Mouse (Mus musculus) layer of hippocampus, adult 2 months (tissue): ENCODE measurements around the gene Pafah1b3. TPM values are rescaled to one million over a fixed set of nuclear protein-coding genes. Genes with fewer than 3 reads are reported as not detected.

Experiments
- DNase-seq, 2 experiments: peaks; one replicate each; pipeline ENCODE4 v3.0.0; 2022; ENCODE audit warnings: low spot score in 2 of 2
- H3K27ac ChIP-seq: fragments of 200-600 bp; 2 replicates; pipeline ENCODE4 v1.8.1; 2022
- H3K4me3 ChIP-seq: fragments of 200-600 bp; 2 replicates; pipeline ENCODE4 v1.8.1; 2022; ENCODE audit warnings: mild to moderate bottlenecking
- CTCF ChIP-seq: fragments of 200-600 bp; conservative IDR thresholded peaks from 2 replicates; pipeline ENCODE4 v1.8.1; 2022; ENCODE audit warnings: antibody characterized with exemption, mild to moderate bottlenecking, moderate library complexity
- total RNA-seq, 2 experiments: library from RNA; stranded (reverse); gene quantifications; 2 replicates each; pipeline ENCODE4 v1.2.3; 2021

Pafah1b3 gene
- total RNA-seq, 2 experiments from 2014 or later: 16.9 to 21.0 TPM

DNA sequence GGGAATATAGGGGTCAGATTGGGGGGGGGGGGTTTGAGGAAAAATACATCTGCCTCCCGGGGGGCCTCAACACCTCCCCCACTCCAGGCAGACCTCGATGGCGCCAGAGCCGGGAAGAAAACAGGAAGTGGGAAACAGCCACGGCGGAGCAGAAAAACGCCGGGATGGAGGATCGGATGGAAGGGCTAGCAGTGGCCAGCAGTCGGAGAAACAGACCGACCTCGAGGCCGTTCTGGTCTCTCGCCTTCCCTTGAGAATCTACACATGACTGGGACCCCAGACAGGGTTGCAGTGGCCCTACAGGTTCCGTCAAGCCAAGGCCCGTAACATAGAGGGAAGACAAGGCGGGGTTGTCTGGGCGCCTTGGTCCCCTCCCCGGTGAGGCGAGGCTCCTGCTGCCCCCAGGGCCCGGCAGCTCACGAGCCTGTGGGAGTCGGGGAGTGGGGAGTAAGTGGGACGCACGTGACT is 48.9 kb downstream of the Pafah1b3 start:
- TF ChIP-seq CTCF: no peak
- no peak for DNase-seq
- H3K4me3 ChIP-seq: peak overlapping the region; percentile 97
- peak overlapping the region; percentile 99 for H3K27ac ChIP-seq

GRCm38 (mm10) chr7:25248018-25248647 is 49.7 kb downstream of the Pafah1b3 start:
- peak; percentile 80 to 87 for DNase-seq
- peak overlapping the region; percentile 99 for H3K27ac ChIP-seq
- TF ChIP-seq CTCF: no peak
- peak overlapping the region; percentile 97 for H3K4me3 ChIP-seq

- peak overlapping the region; percentile 97 for H3K4me3 ChIP-seq
- peak overlapping the region; percentile 99 for H3K27ac ChIP-seq
- peak in 1 of 2 experiments; percentile 18 for DNase-seq
- TF ChIP-seq CTCF: no peak
Measured at GRCm38 (mm10) chr7:25247498-25247897, 50.3 kb downstream of the Pafah1b3 start.

DNA sequence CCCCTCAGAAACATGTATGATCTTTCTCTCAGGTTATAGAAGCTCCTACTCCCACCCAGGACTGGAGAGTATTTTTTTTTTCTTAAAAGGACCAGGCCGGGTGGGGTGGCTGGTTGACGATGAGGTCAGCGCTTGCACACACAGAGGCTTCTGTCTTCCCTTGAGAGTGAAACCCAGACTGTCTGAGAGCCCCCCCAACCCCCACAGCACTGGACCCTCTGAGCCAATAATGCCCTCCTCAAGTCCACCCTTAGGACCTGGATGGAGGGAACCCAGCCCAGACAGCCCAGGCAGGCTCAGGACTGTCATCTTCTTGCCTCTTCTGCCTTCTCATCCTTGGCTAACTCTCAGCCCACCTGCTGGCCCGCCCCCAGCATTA is 51.0 kb downstream of the Pafah1b3 start:
- Histone ChIP-seq H3K4me3 (peak overlapping the region; percentile 97), H3K27ac (peak overlapping the region; percentile 99)
- no peak for DNase-seq
- no peak for TF ChIP-seq CTCF

- TF ChIP-seq CTCF: no peak
- peak overlapping the region; percentile 97 for H3K4me3 ChIP-seq
- peak overlapping the region; percentile 99 for H3K27ac ChIP-seq
Measured at GRCm38 (mm10) chr7:25246079-25246758, 51.6 kb downstream of the Pafah1b3 start.

More at GRCm38 (mm10) chr7:25246079-25246758, 51.6 kb downstream of the Pafah1b3 start:
- peak; percentile 74 to 82 for DNase-seq

Other genes starting within 250 kb of the Pafah1b3 start
- gene Grik5, start 225.6 kb downstream of the Pafah1b3 start, total RNA-seq: 100 to 1,000 TPM; 247 to 248 TPM
- 10 to 100 TPM; 29.3 to 30.3 TPM for gene Zfp574, start 225.4 kb downstream of the Pafah1b3 start, total RNA-seq
- gene Pou2f2, start 118.3 kb downstream of the Pafah1b3 start, total RNA-seq: 1 to 10 TPM; 8.2 to 8.5 TPM
- 10 to 100 TPM; 23.7 to 24.1 TPM for gene Dedd2, start 77.4 kb downstream of the Pafah1b3 start, total RNA-seq
- gene Zfp526, start 76.6 kb downstream of the Pafah1b3 start, total RNA-seq: 10 to 100 TPM; 10.5 to 12.7 TPM
- 100 to 1,000 TPM; 206 to 220 TPM for gene Gsk3a, start 60.1 kb downstream of the Pafah1b3 start, total RNA-seq
- gene Erf, start 47.2 kb downstream of the Pafah1b3 start, total RNA-seq: 10 to 100 TPM; 40.3 to 45.1 TPM
- gene Cic, start 30.3 kb downstream of the Pafah1b3 start, total RNA-seq: 100 to 1,000 TPM; 218 to 225 TPM
- not detected for gene Prr19, start 3.4 kb upstream of the Pafah1b3 start, total RNA-seq
- gene Tmem145, start 8.1 kb upstream of the Pafah1b3 start, total RNA-seq: 10 to 100 TPM; 27.4 to 27.8 TPM
- gene Megf8, start 19.2 kb upstream of the Pafah1b3 start, total RNA-seq: 100 to 1,000 TPM in 1 of 2 experiments, 10 to 100 TPM in 1; 96.9 to 100 TPM
- not detected for gene Cnfn, start 71.7 kb upstream of the Pafah1b3 start, total RNA-seq
- gene Lipe, start 100.7 kb upstream of the Pafah1b3 start, total RNA-seq: 1 to 10 TPM; 9.1 to 10.0 TPM
- gene Cxcl17, start 114.9 kb upstream of the Pafah1b3 start, total RNA-seq: not detected
- gene Ceacam1, start 179.6 kb upstream of the Pafah1b3 start, total RNA-seq: 1 to 10 TPM; 3.2 to 4.2 TPM
- gene Ceacam2, start 241.9 kb upstream of the Pafah1b3 start, total RNA-seq: under 1 TPM; 0.20 to 0.67 TPM